Mouse (Mus musculus) liver, embryonic 14.5 days (tissue): Measurements from ENCODE around the gene Tbcb.

Experiments
- CTCF ChIP-seq: IDR thresholded peaks from 2 replicates; pipeline ENCODE4 v1.5.1; 2016; ENCODE audit warnings: antibody characterized with exemption, low read depth, control low read depth
- EP300 ChIP-seq: IDR thresholded peaks from 2 replicates; pipeline ENCODE4 v1.6.1; 2016; ENCODE audit warnings: antibody characterized with exemption, low read depth

- TF ChIP-seq CTCF (no peak), EP300 (no peak)
Observed at GRCm38 (mm10) chr7:30217277-30217676, 14.8 kb downstream of the Tbcb start.
